Mouse (Mus musculus) gastrocnemius, postnatal 14 days (tissue): ENCODE measurements around the gene Ccdc159. TPM values are rescaled to one million over a fixed set of nuclear protein-coding genes. Genes with fewer than 3 reads are reported as not detected.
A peak's percentile ranks its signal among the peaks of the same experiment; 100 is the strongest.

ENCODE experiments used
- DNase-seq: peaks from one replicate; pipeline ENCODE4 v3.0.0; 2021; ENCODE audit warnings: mixed read lengths
- intact Hi-C: fragments of 180-260 bp; cut with DNase I; formaldehyde crosslinking; loops from one replicate; pipeline ENCODE4 v1.15.1; 2025; ENCODE audit warnings: low total_unique reads
- total RNA-seq, 2 experiments: library from RNA; stranded (reverse); gene quantifications; 2 replicates each; pipeline ENCODE4 v1.2.3; 2021

The Ccdc159 gene
- total RNA-seq, 2 experiments from 2014 or later: 0.33 TPM

DNA sequence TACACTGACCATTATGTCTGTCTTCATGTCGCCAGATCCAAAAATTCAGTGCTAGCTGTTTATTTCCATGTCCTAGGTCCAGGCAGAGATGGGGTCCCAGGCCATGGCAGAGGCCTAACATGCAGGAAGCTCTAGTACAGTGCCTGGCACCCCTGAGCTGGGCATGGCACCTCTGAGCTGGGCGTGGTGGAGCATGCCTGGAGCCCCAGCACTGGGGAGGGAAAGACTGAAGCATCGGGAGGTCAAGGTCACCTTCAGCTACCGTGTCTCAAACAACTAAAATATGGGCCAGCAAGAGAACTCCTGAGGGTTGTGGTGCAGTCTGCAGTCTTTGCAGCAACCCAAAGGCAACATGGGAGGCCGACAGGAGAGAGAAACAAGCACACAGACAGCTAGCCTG lies 31.1 kb downstream of the Ccdc159 start:
- intact Hi-C loops: no loop called here

DNA sequence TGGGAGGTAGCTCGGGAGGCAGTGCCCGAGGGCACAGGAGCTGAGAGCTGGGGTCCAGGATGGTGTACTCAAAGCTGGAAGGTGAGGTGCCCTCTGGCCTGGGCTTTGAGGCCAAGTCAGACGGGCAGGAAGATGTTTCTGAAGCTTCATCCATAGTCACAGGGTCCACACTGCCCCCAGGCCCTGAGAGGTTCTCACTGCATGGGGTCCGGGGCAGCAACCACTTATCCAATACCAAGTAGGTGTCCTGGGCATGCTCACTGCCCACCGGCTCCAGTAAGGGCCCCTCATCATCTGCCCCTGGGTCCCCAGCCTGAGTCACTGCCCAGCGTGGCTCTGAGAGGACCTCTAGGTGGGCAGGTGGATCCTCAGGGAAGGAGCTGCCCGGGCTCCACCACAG lies 32.0 kb downstream of the Ccdc159 start:
- no peak for DNase-seq
- intact Hi-C loops: no loop called here

More for the DNA sequence above, 31.1 kb downstream of the Ccdc159 start:
- no peak for DNase-seq

DNA sequence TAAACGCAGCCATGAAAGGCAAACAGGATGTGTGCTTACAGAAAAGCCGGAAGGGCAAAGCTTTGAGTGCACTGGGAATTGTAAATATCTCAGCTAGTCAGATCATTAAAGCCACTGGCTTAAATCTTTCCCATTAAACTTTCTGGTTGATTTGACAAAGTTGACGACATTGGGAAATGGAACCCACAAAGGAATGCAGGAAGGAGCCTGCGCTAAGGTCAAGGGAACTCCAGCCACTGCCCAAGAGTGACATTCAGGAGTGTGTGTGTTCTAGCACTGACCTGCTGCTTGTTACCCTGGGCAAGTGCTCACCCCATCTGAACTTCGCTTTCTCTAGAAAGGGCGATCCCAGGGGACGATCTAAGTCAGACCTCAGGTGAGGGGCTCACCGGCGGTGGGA lies 32.9 kb downstream of the Ccdc159 start:
- intact Hi-C loops: no loop called here
- DNase-seq: no peak

DNA sequence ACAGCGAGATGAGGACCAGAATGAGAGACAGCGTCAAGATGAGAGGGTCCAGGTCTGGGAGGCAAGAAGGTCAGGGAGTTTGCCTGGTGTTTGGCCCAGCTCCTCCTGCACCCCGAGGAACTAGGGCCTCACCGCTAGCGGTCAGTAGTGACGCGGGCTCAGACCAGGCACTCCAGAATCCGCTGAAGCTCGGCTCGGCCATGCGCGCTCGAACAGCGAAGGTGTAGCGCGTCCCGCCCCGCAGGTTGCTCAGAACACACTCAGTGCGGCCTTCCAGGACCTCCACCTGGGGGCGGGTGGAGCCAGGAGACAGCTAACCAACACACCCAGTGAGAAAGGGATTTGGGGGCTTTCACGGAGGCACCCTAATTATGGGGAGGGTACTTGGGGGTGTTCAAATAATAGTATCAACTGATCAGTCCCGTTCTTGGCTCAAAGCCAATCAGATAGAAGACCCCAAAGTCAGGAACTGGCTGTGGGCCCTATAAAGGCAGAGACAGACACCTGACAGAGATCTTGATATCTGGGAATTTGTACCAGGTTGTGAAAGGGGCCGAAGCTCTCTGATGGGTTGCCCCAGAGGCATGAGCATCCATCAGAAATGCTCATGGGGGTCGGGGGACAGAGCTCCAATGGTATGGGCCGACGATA lies 33.4 kb downstream of the Ccdc159 start:
- DNase-seq: no peak
- intact Hi-C loops: no loop called here

DNA sequence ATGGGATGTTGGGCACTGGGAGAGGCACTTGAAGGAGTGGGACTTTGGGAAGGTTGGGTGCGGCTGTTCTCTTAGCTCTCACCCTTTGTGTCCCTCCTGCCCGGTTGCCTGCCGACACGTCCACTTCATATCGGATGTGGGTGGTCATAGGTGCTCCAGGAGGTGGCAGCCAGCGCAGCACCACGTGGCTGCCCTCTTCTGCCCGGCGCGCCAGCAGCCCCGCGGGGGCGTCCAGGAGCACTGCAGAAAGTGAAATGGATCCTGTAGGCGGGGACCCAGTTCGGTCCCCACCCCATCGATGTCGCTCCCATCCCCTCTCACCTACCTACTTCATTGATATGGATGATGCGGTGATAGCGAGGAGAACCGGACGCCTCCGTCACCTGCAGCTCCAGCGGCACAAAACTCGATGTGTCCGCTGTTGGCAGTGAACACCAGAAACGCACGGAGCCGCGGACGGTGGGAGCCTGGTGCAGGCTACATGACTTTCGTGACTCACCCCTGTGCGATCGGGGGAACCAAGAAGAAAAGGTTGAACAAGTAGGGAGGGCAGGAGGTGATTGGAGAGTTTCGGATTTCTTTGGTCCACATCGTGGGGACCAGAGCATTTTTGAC lies 34.2 kb downstream of the Ccdc159 start:
- DNase-seq: no peak
- intact Hi-C loops: no loop called here

DNA sequence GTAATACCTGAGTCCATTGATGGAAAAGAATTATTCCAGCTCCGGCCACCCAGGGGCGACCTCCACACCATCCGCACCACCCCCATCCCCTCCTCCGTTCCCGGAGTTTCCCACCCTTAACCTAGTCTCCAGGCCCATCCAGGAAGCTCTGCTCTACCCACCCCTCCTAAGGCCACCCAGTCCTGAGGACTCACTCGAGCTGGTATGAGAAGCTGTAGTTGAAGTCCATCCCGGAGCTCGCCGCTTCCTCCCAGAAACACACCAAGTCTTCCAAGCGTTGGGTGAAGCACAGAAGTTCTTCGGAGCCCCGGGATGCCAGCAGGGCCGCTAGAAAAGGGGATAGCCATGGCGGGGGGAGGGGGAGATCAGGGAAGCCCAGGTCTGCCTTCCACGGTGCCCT lies 34.7 kb downstream of the Ccdc159 start:
- no peak for DNase-seq
- intact Hi-C loops: no loop called here

DNA sequence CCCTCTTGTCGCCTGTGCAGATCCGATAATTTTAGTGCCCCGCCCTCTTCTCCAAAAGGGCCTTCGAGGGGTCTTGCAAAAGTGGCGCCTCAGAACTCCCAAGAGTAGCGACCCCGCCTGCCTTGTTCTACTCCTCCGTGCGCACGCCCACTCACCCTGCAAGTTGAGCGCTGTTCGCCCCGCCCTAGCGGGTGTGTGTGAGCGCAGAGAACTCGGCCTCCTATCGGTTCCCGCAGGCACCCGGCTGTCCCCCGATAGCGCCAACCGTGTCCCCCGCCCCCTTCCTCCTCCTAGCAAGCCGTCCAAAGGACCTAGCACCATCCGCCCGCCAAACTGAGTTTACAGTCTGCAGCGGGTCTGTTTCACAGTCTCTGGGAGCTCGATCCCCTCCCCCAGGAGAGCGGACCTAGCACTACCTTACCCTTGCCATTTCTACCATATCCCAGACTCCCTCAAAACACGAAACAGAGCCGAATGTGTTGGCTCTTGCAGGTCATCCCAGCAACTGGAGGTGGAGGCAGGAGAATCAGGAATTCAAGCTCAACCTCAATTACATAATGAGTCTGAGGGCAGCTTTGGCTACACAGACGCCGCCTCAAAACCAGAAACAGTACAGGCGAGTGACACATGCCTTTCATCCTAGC lies 35.3 kb downstream of the Ccdc159 start:
- intact Hi-C loops: no loop called here
- DNase-seq: peak; percentile 68

DNA sequence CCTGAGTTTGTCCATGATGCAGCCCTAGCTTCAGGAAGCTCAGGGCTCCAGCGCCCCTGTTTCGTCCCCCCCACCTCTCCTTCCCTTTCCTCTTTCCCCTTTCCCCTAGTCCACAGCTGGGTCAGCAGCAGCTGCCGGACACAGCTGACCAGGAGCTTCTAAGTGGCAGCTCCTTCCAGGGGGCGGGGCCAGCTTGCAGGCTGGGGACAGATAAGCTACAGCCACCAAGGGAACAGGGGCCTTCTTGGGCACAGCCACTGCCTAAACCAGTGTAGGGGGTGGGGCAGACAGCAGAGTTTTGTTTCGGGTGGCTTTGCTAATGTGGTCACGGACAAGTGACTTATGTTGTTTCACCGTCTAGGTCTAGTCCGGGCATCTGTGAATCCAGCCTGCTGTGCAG lies 36.1 kb downstream of the Ccdc159 start, which contains the start of gene Epor:
Gene Epor (minus strand): TSS at position 90 of the 400 bp plus-strand sequence.
- peak; percentile 79 for DNase-seq
- intact Hi-C loops: no loop called here

DNA sequence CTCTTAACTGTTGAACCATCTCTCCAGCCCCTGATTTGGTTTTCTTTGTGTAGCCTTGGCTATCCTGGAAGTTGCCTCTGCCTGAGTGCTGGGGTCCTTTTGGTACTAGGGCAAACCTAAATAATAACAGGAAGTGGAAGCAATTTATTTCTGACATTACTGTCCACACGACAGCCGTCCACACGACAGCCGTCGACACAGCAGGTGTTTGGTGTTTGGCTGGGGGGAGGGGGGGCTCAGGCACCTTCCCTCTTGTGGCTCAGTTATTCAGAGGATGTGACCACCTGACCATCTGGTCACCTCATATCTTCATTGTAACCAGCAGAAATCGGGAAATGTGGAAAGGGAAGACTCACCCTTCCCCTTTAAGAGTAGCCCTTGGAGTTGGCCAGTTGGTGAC lies 41.6 kb downstream of the Ccdc159 start:
- DNase-seq: no peak
- intact Hi-C loops: no loop called here

DNA sequence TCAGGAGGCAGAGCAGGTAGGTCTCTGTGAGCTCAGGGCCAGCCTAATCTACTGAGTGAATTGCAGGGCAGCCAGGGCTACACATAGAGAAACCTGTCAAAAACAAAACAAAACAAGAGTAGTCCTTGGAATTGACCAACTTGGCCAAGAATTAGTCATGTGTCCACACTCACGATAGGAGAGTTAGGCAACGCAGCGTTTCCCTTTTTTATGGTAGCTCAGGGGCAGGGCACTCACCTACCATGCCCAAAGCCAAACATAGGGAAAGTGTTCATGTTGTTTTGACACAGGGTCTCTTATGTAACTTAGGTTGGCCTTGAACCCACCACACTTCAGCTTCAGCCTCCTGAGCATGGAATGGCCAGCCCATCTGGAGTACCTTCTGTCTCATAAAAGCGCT lies 42.0 kb downstream of the Ccdc159 start:
- no peak for DNase-seq
- intact Hi-C loops: no loop called here

DNA sequence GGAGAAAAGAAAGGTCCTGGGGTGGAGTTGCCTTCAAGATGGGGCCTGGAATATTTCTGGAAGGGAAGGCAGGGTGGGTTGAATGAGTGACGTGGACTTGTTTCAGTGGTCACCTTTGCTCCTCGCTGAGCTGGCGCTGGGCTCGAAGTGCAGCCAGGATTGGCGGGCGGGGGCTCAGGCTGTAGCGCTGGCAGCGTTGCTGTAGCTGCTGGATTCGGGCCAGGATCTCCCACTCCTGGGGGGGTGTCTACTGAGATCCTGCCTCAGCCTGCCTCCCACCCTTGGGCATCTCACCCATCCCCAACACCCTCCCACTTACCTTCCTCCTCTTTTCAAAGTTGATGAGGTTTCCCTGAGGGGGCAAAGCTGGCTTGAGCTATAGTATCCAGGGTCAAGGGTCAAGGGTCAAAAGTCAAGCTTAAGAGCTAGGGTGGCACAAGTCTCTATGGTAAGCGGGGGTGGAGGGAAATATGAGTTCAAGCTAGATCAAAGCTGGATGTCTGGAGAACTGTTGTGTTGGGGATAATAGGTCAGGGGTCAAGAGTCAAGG lies 49.4 kb downstream of the Ccdc159 start:
- no peak for DNase-seq
- intact Hi-C loops: loop anchor here (10.0 kb wide), 1 partner anchor 168 kb away; no protein-coding TSS in a partner anchor

DNA sequence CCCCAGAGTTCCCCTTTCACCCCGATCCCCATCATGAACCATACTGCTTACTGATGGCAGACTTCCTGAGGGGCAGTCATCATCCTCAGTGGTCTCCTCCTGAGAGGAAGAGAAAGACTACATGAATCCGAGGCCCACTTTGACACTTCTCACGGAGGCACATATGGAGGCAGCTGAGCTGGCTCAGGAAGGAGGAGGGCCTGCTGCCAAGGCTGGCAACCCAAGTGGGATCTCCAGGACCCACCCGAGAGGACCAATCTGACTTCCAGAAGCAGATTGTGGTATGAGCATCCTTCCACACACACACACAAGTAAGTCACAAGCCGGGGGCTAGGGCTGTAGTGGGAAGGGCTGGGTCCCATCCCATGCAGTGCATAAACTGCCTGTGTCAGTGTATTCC lies 50.1 kb downstream of the Ccdc159 start:
- intact Hi-C loops: loop anchor here (10.0 kb wide), 1 partner anchor 167 kb away; no protein-coding TSS in a partner anchor
- no peak for DNase-seq

DNA sequence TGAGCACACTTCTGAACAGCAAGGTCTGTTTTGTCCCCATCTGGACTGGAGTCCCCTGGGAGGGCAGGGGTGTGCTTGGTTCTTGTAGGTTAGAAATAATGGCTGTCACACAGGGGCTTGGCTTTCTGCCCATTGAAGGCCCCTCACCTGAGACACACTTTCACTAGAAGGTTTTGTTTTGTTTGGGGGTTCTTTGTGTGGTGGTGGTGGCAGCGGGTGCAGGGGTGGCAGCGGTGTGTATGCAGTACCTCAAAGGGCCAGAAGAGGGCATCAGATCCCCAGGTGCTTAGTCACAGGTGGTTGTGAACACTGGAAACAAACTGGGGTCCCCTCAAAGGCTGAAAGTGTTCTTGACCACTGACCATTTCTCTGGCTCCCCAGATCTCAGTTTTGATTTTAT lies 50.7 kb downstream of the Ccdc159 start:
- no peak for DNase-seq
- intact Hi-C loops: loop anchor here (10.0 kb wide), 1 partner anchor 167 kb away; no protein-coding TSS in a partner anchor

DNA sequence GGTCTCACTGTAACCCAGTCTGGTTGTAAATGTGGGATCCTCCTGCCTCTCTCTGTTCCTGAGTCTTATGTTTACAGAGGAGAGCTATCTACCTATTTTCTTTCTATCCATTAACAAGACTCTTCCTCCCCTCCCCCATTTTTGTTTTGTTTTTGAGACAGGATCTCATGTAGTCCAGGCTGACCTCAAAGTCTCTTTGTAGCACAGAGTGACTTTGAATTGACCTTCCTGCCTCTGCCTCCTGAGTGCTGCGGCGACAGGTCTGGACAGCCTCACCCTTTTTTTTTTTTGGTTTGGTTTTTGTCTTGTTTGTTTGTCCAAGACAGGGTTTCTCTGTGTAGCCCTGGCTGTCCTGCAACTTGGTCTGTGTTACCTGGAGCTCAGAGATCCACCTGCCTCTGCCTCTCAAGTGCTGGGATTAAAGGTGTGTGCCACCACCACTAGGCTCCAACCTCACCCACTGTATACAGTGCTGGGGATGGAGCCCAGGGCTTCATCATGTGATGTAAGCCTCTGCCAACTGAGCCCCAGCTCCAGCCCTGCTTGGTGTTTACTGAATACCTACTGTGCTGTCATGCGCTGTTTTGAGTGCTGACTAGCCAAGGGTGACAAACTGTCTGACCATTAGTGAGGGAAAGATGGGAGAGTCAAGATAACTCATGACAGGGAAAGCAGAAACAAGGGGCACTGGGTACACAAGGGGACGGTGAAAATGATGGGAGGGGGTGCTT lies 51.3 kb downstream of the Ccdc159 start:
- intact Hi-C loops: loop anchor here (10.0 kb wide), 1 partner anchor 166 kb away; no protein-coding TSS in a partner anchor
- no peak for DNase-seq

DNA sequence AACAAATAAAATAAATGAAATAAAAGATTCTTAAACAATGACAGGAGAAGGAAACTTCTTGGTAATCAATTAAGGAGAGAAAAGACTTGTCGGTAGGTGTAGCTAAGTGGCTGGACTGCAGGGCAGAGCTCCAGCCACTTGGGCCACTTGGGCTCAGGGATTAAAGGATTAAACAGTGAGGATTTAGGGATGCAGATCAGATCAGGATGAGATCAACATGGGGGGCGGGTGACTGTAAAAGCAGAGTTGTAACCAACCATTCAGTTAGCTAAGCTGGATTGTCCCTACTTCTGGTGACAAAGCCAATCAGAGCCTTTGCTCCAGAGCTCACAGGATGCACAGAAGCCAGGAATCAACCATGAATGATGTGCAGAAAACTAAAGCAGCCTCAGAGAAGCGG lies 56.6 kb downstream of the Ccdc159 start:
- no peak for DNase-seq
- intact Hi-C loops: no loop called here

Other genes starting within 250 kb of the Ccdc159 start
- 1 to 10 TPM; 4.5 to 9.5 TPM for gene Ldlr, start 204.0 kb upstream of the Ccdc159 start, total RNA-seq
- gene Spc24, start 167.2 kb upstream of the Ccdc159 start, total RNA-seq: 1 to 10 TPM; 3.2 to 3.6 TPM
- 10 to 100 TPM; 17.9 to 21.2 TPM for gene Kank2, start 128.7 kb upstream of the Ccdc159 start, total RNA-seq
- not detected for gene Angptl8, start 92.0 kb upstream of the Ccdc159 start, total RNA-seq
- 10 to 100 TPM; 18.8 to 24.7 TPM for gene Dock6, start 74.8 kb upstream of the Ccdc159 start, total RNA-seq
- 1 to 10 TPM; 4.1 to 6.6 TPM for gene Rab3d, start 9.3 kb upstream of the Ccdc159 start, total RNA-seq
- 10 to 100 TPM; 13.7 to 14.2 TPM for gene Tmem205, start 85 bp downstream of the Ccdc159 start, total RNA-seq
- 1 to 10 TPM; 1.4 TPM for gene Plppr2, start 9.6 kb downstream of the Ccdc159 start, total RNA-seq
- gene Swsap1, start 28.3 kb downstream of the Ccdc159 start, total RNA-seq: 1 to 10 TPM; 2.7 to 3.6 TPM
- 1 to 10 TPM; 1.3 to 2.2 TPM for gene Epor, start 36.0 kb downstream of the Ccdc159 start, total RNA-seq
- under 1 TPM; 0.18 to 0.21 TPM for gene Rgl3, start 62.0 kb downstream of the Ccdc159 start, total RNA-seq
- gene Ccdc151, start 75.2 kb downstream of the Ccdc159 start, total RNA-seq: not detected
- 10 to 100 TPM; 28.6 to 29.8 TPM for gene Prkcsh, start 75.3 kb downstream of the Ccdc159 start, total RNA-seq
- gene Elavl3, start 124.6 kb downstream of the Ccdc159 start, total RNA-seq: under 1 TPM; 0.14 to 0.73 TPM
- not detected for gene Gm49318, start 143.8 kb downstream of the Ccdc159 start, total RNA-seq
- 1 to 10 TPM; 2.6 to 3.2 TPM for gene Zfp653, start 143.9 kb downstream of the Ccdc159 start, total RNA-seq
- 10 to 100 TPM; 68.5 to 72.2 TPM for gene Ecsit, start 158.0 kb downstream of the Ccdc159 start, total RNA-seq
- gene Cnn1, start 171.7 kb downstream of the Ccdc159 start, total RNA-seq: 1 to 10 TPM; 1.7 to 7.9 TPM
- gene Elof1, start 189.7 kb downstream of the Ccdc159 start, total RNA-seq: 10 to 100 TPM; 30.1 to 32.7 TPM
- gene Acp5, start 208.2 kb downstream of the Ccdc159 start, total RNA-seq: 1 to 10 TPM in 1 of 2 experiments, under 1 TPM in 1; 0.55 to 1.1 TPM
- 10 to 100 TPM; 29.3 to 30.3 TPM for gene Pigyl, start 229.4 kb downstream of the Ccdc159 start, total RNA-seq